Mouse (Mus musculus): ENCODE results near the gene Pcmt1. TPM values are rescaled to one million over a fixed set of nuclear protein-coding genes. Genes with fewer than 3 reads are reported as not detected.
A peak's percentile ranks its signal among the peaks of the same experiment; 100 is the strongest.
"Not testable (repeated sequence)": the region's sequence is repeated elsewhere in the genome, so short reads cannot be mapped to it uniquely, and the experiment has no call there.

Gene Pcmt1
- polyA plus RNA-seq, 1 experiment from 2014 or later = 134 TPM

DNA sequence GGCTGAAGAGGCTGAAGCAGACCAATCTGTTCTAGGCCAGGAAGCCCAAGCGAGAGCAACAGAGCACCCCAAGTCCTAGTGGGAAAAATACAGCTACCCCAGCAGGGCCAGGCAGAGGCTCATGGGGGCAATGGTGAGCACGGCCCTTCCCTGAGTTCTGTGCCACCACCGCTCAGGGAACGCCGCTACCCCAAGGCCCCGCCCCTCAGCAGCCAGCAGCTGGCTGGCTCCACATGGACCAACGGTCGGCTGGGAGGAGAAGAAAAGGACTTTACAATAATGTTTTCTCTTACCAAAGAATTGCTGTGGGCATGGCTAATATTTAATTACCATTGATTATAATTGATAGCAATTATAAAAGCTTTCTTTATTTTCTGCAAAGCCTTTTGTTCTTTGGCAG, 66.1 kb downstream of the Pcmt1 start:
- Histone ChIP-seq H3K4me1 (replicated peaks) (no peaks in the 10 kb centered on the region), H3K9ac (no peak overlapping the region), H3K9me3 (replicated peaks) (peaks cover 4% of the 10 kb centered on the region), H3K4me2 (no peak overlapping the region), H3K36me3 (peaks cover 3% of the 10 kb centered on the region), H3K27me3 (replicated peaks) (no peaks in the 10 kb centered on the region), H3K27ac (ENCODE audit: poor library complexity, severe bottlenecking) (no peak overlapping the region), H3K4me3 (no peak overlapping the region)
- 79% methylated on average over 8 of the region's 8 CpGs for WGBS
- no peak for ATAC-seq (ENCODE audit: insufficient number of reproducible peaks, low FRiP score)

- not testable (repeated sequence) for H3K4me2 ChIP-seq; ATAC-seq (ENCODE audit: insufficient number of reproducible peaks, low FRiP score)
Observed at GRCm38 (mm10) chr10:7612210-7612609, 68.7 kb downstream of the Pcmt1 start.

GRCm38 (mm10) chr10:7611647-7612046, 69.3 kb downstream of the Pcmt1 start:
- no peak overlapping the region for H3K4me2 ChIP-seq
- H3K4me1 ChIP-seq (replicated peaks) = no peaks in the 10 kb centered on the region
- no peak overlapping the region for H3K9ac ChIP-seq
- ATAC-seq (ENCODE audit: insufficient number of reproducible peaks, low FRiP score) = no peak
- no peak overlapping the region for H3K4me3 ChIP-seq
- H3K36me3 ChIP-seq = peaks cover 3% of the 10 kb centered on the region
- no peaks in the 10 kb centered on the region for H3K27me3 ChIP-seq (replicated peaks)
- peaks cover 4% of the 10 kb centered on the region for H3K9me3 ChIP-seq (replicated peaks)
- no peak overlapping the region for H3K27ac ChIP-seq (ENCODE audit: poor library complexity, severe bottlenecking)
- 79% methylated on average over 6 of the region's 6 CpGs for WGBS

More at GRCm38 (mm10) chr10:7612210-7612609, 68.7 kb downstream of the Pcmt1 start:
- not testable (repeated sequence) for H3K36me3 ChIP-seq; H3K4me3 ChIP-seq; H3K9ac ChIP-seq; H3K27ac ChIP-seq (ENCODE audit: poor library complexity, severe bottlenecking); H3K9me3 ChIP-seq (replicated peaks); H3K4me1 ChIP-seq (replicated peaks); H3K27me3 ChIP-seq (replicated peaks)

DNA sequence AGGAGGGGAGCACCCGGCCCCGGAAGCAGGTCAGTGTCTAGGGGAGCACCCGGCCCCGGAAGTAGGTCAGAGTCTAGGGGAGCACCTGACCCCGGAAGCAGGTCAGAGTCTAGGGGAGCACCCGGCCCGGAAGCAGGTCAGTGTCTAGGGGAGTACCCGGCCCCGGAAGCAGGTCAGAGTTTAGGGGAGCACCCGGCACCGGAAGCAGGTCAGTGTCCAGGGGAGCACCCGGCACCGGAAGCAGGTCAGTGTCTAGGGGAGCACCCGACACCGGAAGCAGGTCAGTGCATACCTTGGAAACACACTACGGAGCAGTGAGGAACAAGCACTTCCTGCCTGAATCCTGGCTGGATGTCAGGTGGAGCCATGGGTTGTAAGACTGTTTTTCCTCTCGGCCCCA, 72.3 kb downstream of the Pcmt1 start:
- no peak overlapping the region for H3K27ac ChIP-seq (ENCODE audit: poor library complexity, severe bottlenecking)
- H3K4me2 ChIP-seq = no peak overlapping the region
- H3K9me3 ChIP-seq (replicated peaks) = no peaks in the 10 kb centered on the region
- WGBS = 89% methylated on average over 17 of the region's 17 CpGs
- ATAC-seq (ENCODE audit: insufficient number of reproducible peaks, low FRiP score) = no peak
- no peak overlapping the region for H3K4me3 ChIP-seq
- H3K4me1 ChIP-seq (replicated peaks) = no peaks in the 10 kb centered on the region
- no peaks in the 10 kb centered on the region for H3K27me3 ChIP-seq (replicated peaks)
- H3K9ac ChIP-seq = no peak overlapping the region
- H3K36me3 ChIP-seq = no peaks in the 10 kb centered on the region

GRCm38 (mm10) chr10:7606437-7606836, 74.5 kb downstream of the Pcmt1 start:
- Histone ChIP-seq H3K27me3 (replicated peaks) (no peaks in the 10 kb centered on the region), H3K36me3 (no peaks in the 10 kb centered on the region), H3K27ac (ENCODE audit: poor library complexity, severe bottlenecking) (no peak overlapping the region), H3K9me3 (replicated peaks) (no peaks in the 10 kb centered on the region), H3K4me3 (no peak overlapping the region), H3K9ac (no peak overlapping the region), H3K4me1 (replicated peaks) (no peaks in the 10 kb centered on the region), H3K4me2 (no peak overlapping the region)
- whole genome bisulfite sequencing = 43% methylated on average over 2 of the region's 2 CpGs
- ATAC-seq (ENCODE audit: insufficient number of reproducible peaks, low FRiP score) = no peak

- 77% methylated on average over 2 of the region's 2 CpGs for WGBS
Observed at GRCm38 (mm10) chr10:7605168-7605567, 75.8 kb downstream of the Pcmt1 start.

GRCm38 (mm10) chr10:7600647-7601046, 80.3 kb downstream of the Pcmt1 start:
- H3K4me3 ChIP-seq = no peak overlapping the region
- no peaks in the 10 kb centered on the region for H3K36me3 ChIP-seq
- no peaks in the 10 kb centered on the region for H3K4me1 ChIP-seq (replicated peaks)
- no peak overlapping the region for H3K27ac ChIP-seq (ENCODE audit: poor library complexity, severe bottlenecking)
- 18% methylated on average over 6 of the region's 6 CpGs for WGBS
- H3K9me3 ChIP-seq (replicated peaks) = no peaks in the 10 kb centered on the region
- no peak overlapping the region for H3K9ac ChIP-seq
- H3K4me2 ChIP-seq = no peak overlapping the region
- H3K27me3 ChIP-seq (replicated peaks) = no peaks in the 10 kb centered on the region
- ATAC-seq (ENCODE audit: insufficient number of reproducible peaks, low FRiP score) = 0 out of 2 replicates have a peak, but pooled peaks have one; percentile 25

More at GRCm38 (mm10) chr10:7605168-7605567, 75.8 kb downstream of the Pcmt1 start:
- H3K27ac ChIP-seq (ENCODE audit: poor library complexity, severe bottlenecking) = no peak overlapping the region
- no peak overlapping the region for H3K9ac ChIP-seq
- no peaks in the 10 kb centered on the region for H3K27me3 ChIP-seq (replicated peaks)
- H3K36me3 ChIP-seq = no peaks in the 10 kb centered on the region
- no peaks in the 10 kb centered on the region for H3K9me3 ChIP-seq (replicated peaks)
- no peaks in the 10 kb centered on the region for H3K4me1 ChIP-seq (replicated peaks)
- no peak overlapping the region for H3K4me2 ChIP-seq
- H3K4me3 ChIP-seq = no peak overlapping the region
- ATAC-seq (ENCODE audit: insufficient number of reproducible peaks, low FRiP score) = no peak

DNA sequence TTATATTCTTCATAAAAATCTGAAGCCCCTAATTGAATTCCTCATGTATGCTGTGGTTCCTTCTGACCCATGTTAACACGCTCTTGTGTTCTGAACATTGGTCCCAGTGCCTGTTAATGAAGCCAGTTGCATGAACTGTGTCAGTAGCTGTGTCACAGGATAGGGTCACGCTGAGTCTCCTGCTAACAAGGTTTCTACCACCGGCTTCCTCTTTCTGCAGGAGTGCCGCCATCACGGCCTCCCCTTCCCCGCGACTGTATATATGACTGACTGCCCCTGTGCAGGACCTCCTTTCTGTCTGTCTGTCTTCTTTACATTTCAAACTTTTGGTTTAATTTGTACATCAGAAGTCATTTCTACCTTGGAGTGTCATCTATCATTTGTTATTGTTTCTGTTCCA, 82.8 kb downstream of the Pcmt1 start:
- WGBS = 84% methylated on average over 7 of the region's 7 CpGs
- no peak overlapping the region for H3K27ac ChIP-seq (ENCODE audit: poor library complexity, severe bottlenecking)
- no peak overlapping the region for H3K9ac ChIP-seq
- ATAC-seq (ENCODE audit: insufficient number of reproducible peaks, low FRiP score) = no peak
- H3K9me3 ChIP-seq (replicated peaks) = no peaks in the 10 kb centered on the region
- H3K27me3 ChIP-seq (replicated peaks) = no peaks in the 10 kb centered on the region
- no peaks in the 10 kb centered on the region for H3K36me3 ChIP-seq
- H3K4me2 ChIP-seq = no peak overlapping the region
- no peak overlapping the region for H3K4me3 ChIP-seq
- H3K4me1 ChIP-seq (replicated peaks) = no peaks in the 10 kb centered on the region

DNA sequence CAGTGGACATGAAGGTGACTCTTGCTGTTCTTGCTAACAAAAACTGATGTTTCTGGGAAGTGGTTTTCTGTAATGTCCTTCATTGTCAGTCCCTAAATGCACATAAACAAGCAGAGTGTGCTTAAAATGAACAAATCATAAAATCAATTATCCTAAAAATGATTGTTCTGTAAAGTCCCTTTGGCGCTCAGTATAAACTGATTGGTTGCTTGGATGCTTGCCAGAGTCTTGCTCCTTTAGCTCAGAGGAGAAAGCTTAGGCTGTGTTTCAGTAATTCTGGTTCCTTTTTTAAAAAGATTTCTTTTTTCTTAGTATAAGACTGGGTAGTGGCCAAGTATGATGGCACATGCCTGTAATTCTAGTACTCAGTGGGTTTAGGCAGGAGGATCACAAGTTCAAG, 84.7 kb downstream of the Pcmt1 start:
- H3K36me3 ChIP-seq = no peaks in the 10 kb centered on the region
- H3K9ac ChIP-seq = no peak overlapping the region
- WGBS = 81% methylated on average over 1 of the region's 1 CpGs
- H3K27me3 ChIP-seq (replicated peaks) = peaks cover 13% of the 10 kb centered on the region
- no peak overlapping the region for H3K27ac ChIP-seq (ENCODE audit: poor library complexity, severe bottlenecking)
- no peak for ATAC-seq (ENCODE audit: insufficient number of reproducible peaks, low FRiP score)
- H3K9me3 ChIP-seq (replicated peaks) = no peaks in the 10 kb centered on the region
- H3K4me3 ChIP-seq = no peak overlapping the region
- H3K4me2 ChIP-seq = no peak overlapping the region
- no peaks in the 10 kb centered on the region for H3K4me1 ChIP-seq (replicated peaks)

DNA sequence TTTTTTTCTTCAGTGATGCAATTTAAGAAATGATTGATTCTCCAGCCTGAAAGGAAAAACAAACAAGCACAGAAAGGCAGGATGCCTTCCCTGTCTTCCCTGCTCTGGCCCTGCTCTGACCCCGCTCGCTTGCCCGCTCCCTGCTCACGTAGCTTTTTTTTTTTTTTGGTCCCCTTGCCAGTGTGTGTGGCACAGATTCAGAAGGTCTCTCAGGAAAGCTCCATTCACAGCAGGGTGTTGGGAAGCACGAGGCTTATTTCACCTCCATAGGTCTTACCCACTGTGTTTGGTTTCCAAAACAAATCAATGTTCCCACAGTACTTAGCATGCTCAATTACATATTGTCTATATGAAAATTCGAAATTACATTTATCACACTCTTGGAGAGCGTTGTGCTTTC, 86.1 kb downstream of the Pcmt1 start:
- Histone ChIP-seq H3K9me3 (replicated peaks) (no peaks in the 10 kb centered on the region), H3K27me3 (replicated peaks) (peaks cover 17% of the 10 kb centered on the region), H3K9ac (no peak overlapping the region), H3K27ac (ENCODE audit: poor library complexity, severe bottlenecking) (no peak overlapping the region), H3K4me1 (replicated peaks) (peaks cover 7% of the 10 kb centered on the region), H3K4me3 (no peak overlapping the region), H3K4me2 (no peak overlapping the region), H3K36me3 (no peaks in the 10 kb centered on the region)
- no peak for ATAC-seq (ENCODE audit: insufficient number of reproducible peaks, low FRiP score)
- WGBS = 40% methylated on average over 7 of the region's 7 CpGs

DNA sequence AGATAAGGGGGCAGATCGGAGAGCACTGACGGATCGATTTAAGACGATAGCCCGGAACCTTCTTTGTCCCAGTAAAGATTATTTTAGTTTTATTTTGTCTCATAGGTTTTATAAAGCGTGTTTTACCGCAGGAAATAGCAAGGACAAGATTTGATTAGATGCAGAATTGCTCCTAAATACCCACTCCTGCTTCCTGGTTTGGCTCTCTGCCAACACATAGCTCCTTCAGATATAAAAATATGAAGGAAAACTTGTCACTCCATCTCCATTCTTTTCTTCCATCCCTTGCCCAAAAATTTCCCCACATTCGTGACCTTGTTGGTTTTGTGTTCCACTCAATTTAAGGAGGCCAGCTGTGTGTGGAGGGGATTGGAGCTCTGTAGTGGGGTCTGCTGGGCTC, 90.1 kb downstream of the Pcmt1 start:
- Histone ChIP-seq H3K9me3 (replicated peaks) (no peaks in the 10 kb centered on the region), H3K27me3 (replicated peaks) (peaks cover 23% of the 10 kb centered on the region), H3K9ac (peak overlapping the region; percentile 72), H3K27ac (ENCODE audit: poor library complexity, severe bottlenecking) (no peak overlapping the region), H3K4me2 (peak overlapping the region; percentile 100), H3K4me3 (peak overlapping the region; percentile 78), H3K36me3 (no peaks in the 10 kb centered on the region), H3K4me1 (replicated peaks) (peaks cover 7% of the 10 kb centered on the region)
- 8% methylated on average over 8 of the region's 8 CpGs for WGBS
- ATAC-seq (ENCODE audit: insufficient number of reproducible peaks, low FRiP score) = no peak

DNA sequence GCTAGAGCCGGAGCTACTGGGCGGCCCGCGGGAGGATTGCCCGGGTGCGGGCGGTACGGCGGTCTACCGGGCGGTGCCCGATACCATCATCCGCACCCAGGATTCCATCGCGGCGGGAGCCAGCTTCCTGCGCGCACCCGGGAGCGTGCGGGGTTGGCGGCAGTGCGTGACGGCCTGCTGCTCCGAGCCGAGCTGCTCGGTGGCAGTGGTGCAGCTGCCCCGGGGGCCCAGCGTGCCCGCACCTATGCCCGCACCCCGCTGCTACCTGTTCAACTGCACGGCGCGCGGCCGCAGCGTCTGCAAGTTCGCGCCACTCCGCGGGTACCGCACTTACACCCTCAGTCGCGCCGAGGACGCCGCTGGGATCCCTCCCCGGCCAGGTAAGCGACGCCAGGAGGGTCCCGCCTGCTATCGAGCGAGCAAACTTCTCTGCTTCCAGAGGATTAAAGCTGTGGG, 90.7 kb downstream of the Pcmt1 start:
- Histone ChIP-seq H3K27me3 (replicated peaks) (peaks cover 25% of the 10 kb centered on the region), H3K9ac (peak overlapping the region; percentile 72), H3K4me1 (replicated peaks) (peaks cover 7% of the 10 kb centered on the region), H3K36me3 (no peaks in the 10 kb centered on the region), H3K9me3 (replicated peaks) (no peaks in the 10 kb centered on the region), H3K4me2 (peak overlapping the region; percentile 100), H3K4me3 (peak overlapping the region; percentile 78), H3K27ac (ENCODE audit: poor library complexity, severe bottlenecking) (no peak overlapping the region)
- WGBS = under 1% methylated on average over 54 of the region's 54 CpGs
- no peak for ATAC-seq (ENCODE audit: insufficient number of reproducible peaks, low FRiP score)

Measured in heart, embryonic 12.5 days (tissue).